Mouse (Mus musculus) olfactory bulb, adult 2 months (tissue): ENCODE results near the gene Wipf1. TPM values are rescaled to one million over a fixed set of nuclear protein-coding genes. Genes with fewer than 3 reads are reported as not detected.
"Not testable (repeated sequence)": the region's sequence is repeated elsewhere in the genome, so short reads cannot be mapped to it uniquely, and the experiment has no call there.

ENCODE experiments used
- H3K27ac ChIP-seq: fragments of 200-500 bp; 2 replicates; pipeline ENCODE4 v1.5.1; 2012; ENCODE audit warnings: low read depth, low read length; ENCODE audit not compliant: insufficient read depth
- H3K4me1 ChIP-seq: fragments of 200-500 bp; 2 replicates; pipeline ENCODE4 v1.6.1; 2012; ENCODE audit warnings: low read length; ENCODE audit not compliant: control insufficient read depth, insufficient read depth
- H3K4me3 ChIP-seq: fragments of 200-500 bp; 2 replicates; pipeline ENCODE4 v1.5.1; 2012; ENCODE audit warnings: mild to moderate bottlenecking, low read depth, low read length, moderate library complexity; ENCODE audit not compliant: insufficient read depth
- CTCF ChIP-seq: fragments of 200-500 bp; IDR thresholded peaks from 2 replicates; pipeline ENCODE4 v1.5.1; 2012; ENCODE audit warnings: low read depth, mild to moderate bottlenecking, low read length, moderate library complexity; ENCODE audit not compliant: insufficient read depth
- POLR2A ChIP-seq: fragments of 200-500 bp; IDR thresholded peaks from 2 replicates; pipeline ENCODE4 v1.6.1; 2012; ENCODE audit warnings: mild to moderate bottlenecking, low read depth, low read length, moderate library complexity; ENCODE audit not compliant: insufficient read depth
- WGBS: fragments of 180-500 bp; shearing (Covaris S2); methylation state at CpG from one replicate; pipeline ENCODE4 v1.1.7; 2018; 5-methylcytosine and 5-hydroxymethylcytosine counted together
- polyA plus RNA-seq: library from polyadenylated mRNA; stranded (reverse); fragments of >200 nt; gene quantifications from 2 replicates; pipeline ENCODE4 v1.2.4, GENCODE M21; 2012; ENCODE audit warnings: low replicate concordance; ENCODE audit not compliant: missing spikeins, insufficient read depth, insufficient read length

Wipf1 gene
- polyA plus RNA-seq, 1 experiment: not detected

DNA sequence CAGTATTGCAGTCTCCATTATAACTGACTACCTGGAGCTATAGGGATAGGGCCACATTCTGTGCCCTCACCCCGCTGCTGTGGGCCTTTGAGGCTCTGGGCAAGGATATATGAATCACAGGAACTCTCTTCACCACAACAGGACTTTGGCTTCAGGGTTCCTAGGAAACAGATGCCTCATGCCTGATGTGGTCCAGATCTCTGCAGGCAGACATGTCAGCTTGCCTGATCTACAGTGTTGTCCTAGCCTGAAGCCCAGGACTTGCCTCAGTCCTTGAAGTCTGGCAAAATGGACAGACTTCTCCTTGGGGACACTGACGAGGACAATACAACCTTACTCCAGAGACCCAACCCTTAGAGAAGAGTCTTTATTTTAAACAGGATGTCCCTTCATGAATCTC, 11.2 kb downstream of the Wipf1 start:
- 0 out of 2 replicates have a peak, but pooled peaks cover 4% of the 10 kb centered on the region for H3K4me1 ChIP-seq

DNA sequence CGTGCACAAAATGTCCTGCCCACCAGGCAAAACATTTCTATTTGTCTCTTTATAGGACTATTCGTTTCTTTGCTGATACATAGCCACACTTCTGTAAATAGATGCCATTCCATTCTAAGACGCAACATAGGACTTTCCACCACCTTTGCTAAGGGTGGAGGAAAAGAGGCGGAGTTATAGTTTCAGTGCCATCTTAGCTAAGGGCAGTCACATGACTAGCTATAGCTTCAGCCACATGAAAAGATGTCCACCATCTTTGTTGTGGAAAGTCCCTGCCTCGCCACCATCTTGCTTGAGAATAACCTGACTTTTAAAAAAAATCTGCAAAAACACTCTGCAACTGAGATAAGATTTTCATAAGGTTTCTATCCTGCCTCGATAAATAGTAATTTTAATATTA, 15.4 kb downstream of the Wipf1 start:
- WGBS: 92% methylated on average over 6 of the region's 6 CpGs

More for the DNA sequence above, 11.2 kb downstream of the Wipf1 start:
- H3K27ac ChIP-seq: no peak overlapping the region
- H3K4me3 ChIP-seq: no peak overlapping the region
- WGBS: 90% methylated on average over 2 of the region's 2 CpGs
- TF ChIP-seq CTCF (no peak), POLR2A (no peak)

DNA sequence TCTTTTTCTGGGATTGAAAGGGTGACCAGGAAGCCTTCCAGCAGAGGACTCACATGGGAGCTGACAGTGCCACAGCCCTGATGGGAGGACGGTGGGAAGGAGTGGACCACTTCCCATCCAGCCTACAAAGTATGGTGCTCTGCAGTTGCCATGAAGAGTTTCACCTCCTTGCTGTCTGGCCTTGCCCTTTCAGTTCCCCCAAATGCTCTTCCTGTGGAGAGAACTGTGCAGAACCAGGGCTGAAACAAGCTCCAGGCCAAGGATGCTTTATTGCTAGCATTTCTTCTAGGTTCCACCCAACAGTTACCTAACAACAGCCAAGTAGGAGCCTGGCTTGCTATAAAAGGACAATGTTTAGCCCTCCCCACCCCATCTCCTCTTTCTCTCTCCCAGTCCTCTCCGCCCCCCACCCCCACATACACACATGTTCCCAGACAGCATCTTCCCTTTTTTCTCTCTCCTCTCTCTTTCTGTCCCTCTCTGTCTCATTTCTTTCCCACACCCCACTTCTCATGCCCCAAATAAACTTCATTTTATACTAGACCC, 16.3 kb downstream of the Wipf1 start:
- Histone ChIP-seq H3K4me3 (no peak overlapping the region), H3K4me1 (peaks cover 17% of the 10 kb centered on the region), H3K27ac (no peak overlapping the region)
- no peak for TF ChIP-seq POLR2A
- no peak for TF ChIP-seq CTCF
- WGBS: 64% methylated on average over 2 of the region's 2 CpGs

More for the DNA sequence above, 15.4 kb downstream of the Wipf1 start:
- no peak overlapping the region for H3K4me3 ChIP-seq
- peaks cover 16% of the 10 kb centered on the region for H3K4me1 ChIP-seq
- H3K27ac ChIP-seq: no peak overlapping the region
- no peak for TF ChIP-seq POLR2A
- TF ChIP-seq CTCF: no peak

DNA sequence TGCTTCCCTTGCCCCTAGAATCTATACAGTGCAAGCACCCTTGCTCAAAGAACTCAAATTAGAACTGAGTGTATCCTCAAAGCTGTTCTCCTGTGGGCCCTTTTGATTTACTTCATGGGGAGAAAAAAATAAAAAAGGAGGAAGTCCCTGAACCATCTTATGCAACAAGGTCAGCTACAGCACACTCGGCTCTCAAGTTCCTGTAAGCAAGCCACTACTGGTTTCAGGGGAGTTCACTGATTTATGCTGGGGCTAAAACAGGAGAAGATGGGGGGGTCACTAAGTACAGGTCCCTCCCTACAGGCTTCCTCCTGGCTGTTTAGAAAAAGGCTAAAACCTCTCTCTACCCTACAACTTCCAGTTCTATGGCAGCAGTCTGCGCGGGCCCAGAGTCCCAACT, 17.5 kb downstream of the Wipf1 start:
- peaks cover 17% of the 10 kb centered on the region for H3K4me1 ChIP-seq
- no peak for TF ChIP-seq CTCF
- no peak for TF ChIP-seq POLR2A
- H3K27ac ChIP-seq: no peak overlapping the region
- WGBS: 88% methylated on average over 3 of the region's 3 CpGs
- no peak overlapping the region for H3K4me3 ChIP-seq

DNA sequence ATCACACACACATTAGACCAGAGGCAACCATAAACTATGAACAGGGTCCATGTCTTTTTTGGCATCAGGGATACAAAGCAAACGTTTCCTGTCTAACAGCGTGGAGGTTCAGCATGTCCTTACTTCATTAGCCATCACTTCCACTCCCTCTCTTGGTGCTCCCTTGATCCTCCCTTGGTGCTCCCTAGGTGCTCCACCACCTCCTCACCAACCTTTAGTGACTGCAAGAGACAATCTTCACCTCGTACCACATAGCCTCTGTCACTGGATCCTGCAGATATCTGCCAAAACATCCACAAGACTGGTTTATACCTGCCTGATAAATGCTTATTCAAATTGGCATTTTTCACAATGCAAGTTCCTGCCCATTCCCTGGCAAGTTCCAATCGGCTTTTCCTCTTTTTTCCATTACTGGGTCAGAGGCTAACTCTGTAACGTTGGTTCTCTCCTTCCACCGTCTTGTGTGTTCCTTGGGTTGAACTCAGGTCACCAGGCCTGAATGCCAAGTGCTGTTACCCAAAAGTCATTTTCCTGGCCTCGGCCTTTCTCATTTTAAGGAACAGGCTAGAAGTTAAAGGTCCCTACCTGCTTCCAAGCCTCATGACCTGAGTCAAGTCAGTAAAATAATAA, 18.7 kb downstream of the Wipf1 start:
- peaks cover 17% of the 10 kb centered on the region for H3K4me1 ChIP-seq
- H3K4me3 ChIP-seq: no peak overlapping the region
- 86% methylated on average over 7 of the region's 7 CpGs for WGBS
- H3K27ac ChIP-seq: no peak overlapping the region
- TF ChIP-seq CTCF: no peak
- TF ChIP-seq POLR2A: no peak

DNA sequence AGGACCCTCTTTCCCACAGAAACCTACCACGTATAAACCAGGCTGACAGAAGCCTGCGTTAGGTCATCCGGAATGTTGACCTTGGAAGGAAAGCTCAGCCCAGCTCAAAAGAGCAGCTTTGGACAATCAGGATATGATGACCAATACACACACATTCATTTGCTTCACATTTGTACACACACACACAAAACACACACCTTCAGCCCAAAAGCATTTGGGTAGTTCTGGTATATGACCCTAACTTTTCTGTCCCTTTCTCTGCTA, 19.6 kb downstream of the Wipf1 start:
- Histone ChIP-seq H3K4me3 (no peak overlapping the region), H3K4me1 (peaks cover 17% of the 10 kb centered on the region), H3K27ac (no peak overlapping the region)
- TF ChIP-seq CTCF: no peak
- no peak for TF ChIP-seq POLR2A
- WGBS: 93% methylated on average over 3 of the region's 3 CpGs

DNA sequence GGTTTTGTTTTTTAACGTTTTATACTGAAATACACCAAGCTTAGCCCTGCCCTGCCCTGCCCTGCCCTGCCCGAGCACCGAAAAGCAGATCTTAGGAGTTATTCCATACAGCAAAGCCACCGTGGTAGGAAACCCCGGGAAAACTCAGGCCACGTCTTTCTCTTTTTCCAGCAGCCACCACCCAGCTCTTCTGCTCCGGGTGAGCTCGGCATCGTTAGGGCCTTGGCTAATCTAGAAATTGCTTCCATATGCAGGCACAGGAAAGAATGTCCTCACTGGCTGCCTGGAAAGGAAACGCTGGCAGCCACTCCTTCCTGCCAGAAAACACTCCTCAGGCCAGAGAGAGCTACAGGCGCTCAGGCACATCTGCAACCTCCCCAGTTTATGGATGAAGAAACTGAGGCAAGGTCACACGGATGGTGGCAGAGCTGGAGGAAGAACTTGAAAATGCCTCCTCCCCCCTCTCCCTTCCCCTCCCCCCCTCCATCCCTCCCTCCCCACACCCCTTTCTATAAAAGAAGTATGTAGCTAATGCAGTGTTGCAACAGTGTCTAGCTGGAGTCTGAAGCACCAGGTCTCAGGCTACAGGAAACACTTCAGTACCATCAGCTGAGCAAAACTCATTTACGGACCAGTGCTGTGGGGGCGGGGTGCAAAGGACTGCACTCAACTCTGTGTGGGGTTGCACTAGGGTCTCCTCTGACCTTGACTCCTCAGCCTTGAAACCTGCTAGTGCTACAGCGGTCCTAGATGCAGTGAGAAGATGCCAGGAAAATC, 20.1 kb downstream of the Wipf1 start:
- TF ChIP-seq POLR2A (no peak), CTCF (no peak)
- WGBS: 62% methylated on average over 15 of the region's 15 CpGs
- Histone ChIP-seq H3K4me1 (peaks cover 17% of the 10 kb centered on the region), H3K4me3 (no peak overlapping the region), H3K27ac (no peak overlapping the region)

DNA sequence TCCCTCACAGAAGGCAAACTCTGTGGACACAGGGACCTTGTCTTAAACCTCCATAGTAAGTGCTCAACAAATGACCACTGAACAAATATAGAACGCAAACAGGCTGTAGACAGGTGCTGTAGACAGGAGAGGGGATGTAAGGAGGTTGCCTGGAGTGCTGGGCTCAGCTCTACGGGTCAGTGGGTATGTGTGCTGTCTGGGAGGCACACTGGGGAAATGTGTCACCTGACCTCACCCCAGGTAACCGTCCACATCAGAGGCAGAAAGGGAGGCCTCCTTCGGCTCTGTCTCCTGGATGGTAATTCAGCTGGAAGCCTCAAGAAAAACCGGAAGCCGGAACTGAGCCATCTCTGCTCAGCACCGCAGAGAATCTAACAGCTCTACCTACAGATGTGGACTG, 21.6 kb downstream of the Wipf1 start:
- Histone ChIP-seq H3K4me3 (no peak overlapping the region), H3K27ac (no peak overlapping the region), H3K4me1 (peaks cover 10% of the 10 kb centered on the region)
- 84% methylated on average over 7 of the region's 7 CpGs for WGBS
- no peak for TF ChIP-seq CTCF
- TF ChIP-seq POLR2A: no peak

DNA sequence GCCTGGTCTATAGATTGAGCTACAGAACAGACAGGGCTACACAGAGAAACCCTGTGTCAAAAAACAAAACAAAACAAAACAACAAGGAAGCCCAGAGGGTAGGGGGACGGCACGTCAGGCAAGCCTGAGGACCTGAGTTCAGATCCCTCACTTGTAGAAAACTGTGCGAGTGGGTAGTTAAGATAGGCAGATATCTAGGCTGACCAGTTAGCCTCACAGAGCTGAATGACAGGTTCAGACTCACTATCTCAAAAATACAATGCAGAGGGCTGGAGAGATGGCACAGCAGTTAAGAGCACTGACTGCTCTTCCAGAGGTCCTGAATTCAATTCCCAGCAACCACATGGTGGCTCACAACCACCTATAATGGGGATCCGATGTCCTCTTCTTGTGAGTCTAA, 23.2 kb downstream of the Wipf1 start:
- not testable (repeated sequence) for H3K4me1 ChIP-seq
- WGBS: 96% methylated on average over 4 of the region's 4 CpGs

More for the DNA sequence above, 23.2 kb downstream of the Wipf1 start:
- H3K4me3 ChIP-seq, H3K27ac ChIP-seq: not testable (repeated sequence)
